Mouse (Mus musculus) G1E (cell line): ENCODE results near the gene Kcnb1. TPM values are rescaled to one million over a fixed set of nuclear protein-coding genes. Genes with fewer than 3 reads are reported as not detected.

Experiments used
- ATAC-seq: 2 replicates; pipeline ENCODE4 v1.8.0; 2016; ENCODE audit warnings: mild to moderate bottlenecking; ENCODE audit not compliant: insufficient number of reproducible peaks, poor library complexity, low FRiP score, severe bottlenecking; ENCODE audit errors: extremely low read depth
- DNase-seq: peaks from one replicate; pipeline ENCODE4 v3.0.0; 2012; ENCODE audit warnings: low spot score
- H3K27me3 ChIP-seq: 2 replicates; pipeline ENCODE4 v1.6.1; 2012; ENCODE audit warnings: mild to moderate bottlenecking, low read length, inconsistent platforms; ENCODE audit not compliant: insufficient read depth
- H3K36me3 ChIP-seq: replicated peaks from 2 replicates; pipeline ENCODE3; 2012; ENCODE audit warnings: mild to moderate bottlenecking, inconsistent platforms
- H3K4me1 ChIP-seq: 2 replicates; pipeline ENCODE4 v1.6.1; 2012; ENCODE audit warnings: low read depth, low read length, inconsistent platforms, mixed read lengths; ENCODE audit not compliant: insufficient read depth
- H3K4me3 ChIP-seq: 2 replicates; pipeline ENCODE4 v1.5.1; 2012; ENCODE audit warnings: low read depth, mild to moderate bottlenecking, inconsistent platforms, low read length, moderate library complexity, mixed read lengths
- H3K9me3 ChIP-seq: replicated peaks from 2 replicates; pipeline ENCODE4 v1.6.1; 2012; ENCODE audit warnings: inconsistent platforms
- CTCF ChIP-seq: IDR thresholded peaks from 2 replicates; pipeline ENCODE4 v1.5.1; 2012; ENCODE audit warnings: low read depth, low read length, inconsistent platforms, mixed read lengths
- GATA1 ChIP-seq: IDR thresholded peaks from 2 replicates; pipeline ENCODE4 v1.6.1; 2012; ENCODE audit warnings: borderline replicate concordance, low read length, inconsistent platforms, mixed read lengths
- GATA2 ChIP-seq: IDR thresholded peaks from 2 replicates; pipeline ENCODE4 v1.6.1; 2012; ENCODE audit warnings: low read depth, low read length, inconsistent platforms, borderline replicate concordance
- POLR2AphosphoS5 ChIP-seq: IDR thresholded peaks from 2 replicates; pipeline ENCODE4 v1.6.1; 2012; ENCODE audit warnings: low read depth, low read length, inconsistent platforms; ENCODE audit not compliant: insufficient replicate concordance
- TAL1 ChIP-seq: conservative IDR thresholded peaks from 2 replicates; pipeline ENCODE4 v1.6.1; 2012; ENCODE audit warnings: low read depth, low read length, inconsistent platforms, mixed read lengths
- polyA plus RNA-seq: library from polyadenylated mRNA; stranded (reverse); fragments of >175 nt; gene quantifications from 2 replicates; pipeline ENCODE4 v1.2.3, GENCODE M21; 2012
- total RNA-seq, 2 experiments: library from RNA; stranded (forward) in 1 of 2; stranded (reverse) in 1 of 2; fragments of 200-1000 nt in 1 of 2; fragments of >200 nt in 1 of 2; fragmentation: Nextera tagmentation in 1 of 2; gene quantifications; 2 replicates each; pipeline ENCODE4 v1.2.3; 2014 to 2017

Kcnb1 gene
- total and polyA plus RNA-seq, 3 experiments: 0.22 TPM; not detected in 2

GRCm38 (mm10) chr2:167080387-167080786 lies 109.6 kb downstream of the Kcnb1 start:
- no peaks in the 10 kb centered on the region for H3K36me3 ChIP-seq
- ATAC-seq: no peak
- no peak for TF ChIP-seq TAL1
- TF ChIP-seq CTCF: no peak
- no peak for TF ChIP-seq GATA1
- no peak for TF ChIP-seq GATA2
- no peak for TF ChIP-seq POLR2AphosphoS5
- no peaks in the 10 kb centered on the region for H3K9me3 ChIP-seq
- H3K4me3 ChIP-seq: no peak overlapping the region
- H3K4me1 ChIP-seq: peaks cover 8% of the 10 kb centered on the region; the same call in 1 of the 2 replicates
- DNase-seq: no peak
- peaks cover 32% of the 10 kb centered on the region; the same call in 1 of the 2 replicates for H3K27me3 ChIP-seq

GRCm38 (mm10) chr2:167079535-167080257 lies 110.3 kb downstream of the Kcnb1 start:
- Histone ChIP-seq H3K4me1 (peaks cover 8% of the 10 kb centered on the region; the same call in 1 of the 2 replicates), H3K27me3 (peaks cover 32% of the 10 kb centered on the region; the same call in 1 of the 2 replicates), H3K4me3 (no peak overlapping the region), H3K9me3 (no peaks in the 10 kb centered on the region), H3K36me3 (no peaks in the 10 kb centered on the region)
- TF ChIP-seq POLR2AphosphoS5 (no peak), CTCF (no peak), GATA2 (no peak), TAL1 (no peak), GATA1 (no peak)
- DNase-seq: no peak
- no peak for ATAC-seq

- Histone ChIP-seq H3K4me1 (peaks cover 8% of the 10 kb centered on the region; the same call in 1 of the 2 replicates), H3K27me3 (peaks cover 32% of the 10 kb centered on the region; the same call in 1 of the 2 replicates), H3K36me3 (no peaks in the 10 kb centered on the region), H3K9me3 (no peaks in the 10 kb centered on the region), H3K4me3 (no peak overlapping the region)
- ATAC-seq (no peak), DNase-seq (no peak)
- TF ChIP-seq GATA1: no peak
- TF ChIP-seq GATA2: no peak
- TF ChIP-seq CTCF: no peak
- no peak for TF ChIP-seq POLR2AphosphoS5
- no peak for TF ChIP-seq TAL1
These were observed 110.9 kb downstream of the Kcnb1 start for GRCm38 (mm10) chr2:167078931-167079495.

GRCm38 (mm10) chr2:167078486-167078885 lies 111.5 kb downstream of the Kcnb1 start:
- no peak for ATAC-seq
- Histone ChIP-seq H3K27me3 (peaks cover 32% of the 10 kb centered on the region; the same call in 1 of the 2 replicates), H3K9me3 (no peaks in the 10 kb centered on the region), H3K4me3 (no peak overlapping the region), H3K4me1 (peaks cover 8% of the 10 kb centered on the region; the same call in 1 of the 2 replicates), H3K36me3 (no peaks in the 10 kb centered on the region)
- TF ChIP-seq GATA1 (no peak), POLR2AphosphoS5 (no peak)
- no peak for DNase-seq

DNA sequence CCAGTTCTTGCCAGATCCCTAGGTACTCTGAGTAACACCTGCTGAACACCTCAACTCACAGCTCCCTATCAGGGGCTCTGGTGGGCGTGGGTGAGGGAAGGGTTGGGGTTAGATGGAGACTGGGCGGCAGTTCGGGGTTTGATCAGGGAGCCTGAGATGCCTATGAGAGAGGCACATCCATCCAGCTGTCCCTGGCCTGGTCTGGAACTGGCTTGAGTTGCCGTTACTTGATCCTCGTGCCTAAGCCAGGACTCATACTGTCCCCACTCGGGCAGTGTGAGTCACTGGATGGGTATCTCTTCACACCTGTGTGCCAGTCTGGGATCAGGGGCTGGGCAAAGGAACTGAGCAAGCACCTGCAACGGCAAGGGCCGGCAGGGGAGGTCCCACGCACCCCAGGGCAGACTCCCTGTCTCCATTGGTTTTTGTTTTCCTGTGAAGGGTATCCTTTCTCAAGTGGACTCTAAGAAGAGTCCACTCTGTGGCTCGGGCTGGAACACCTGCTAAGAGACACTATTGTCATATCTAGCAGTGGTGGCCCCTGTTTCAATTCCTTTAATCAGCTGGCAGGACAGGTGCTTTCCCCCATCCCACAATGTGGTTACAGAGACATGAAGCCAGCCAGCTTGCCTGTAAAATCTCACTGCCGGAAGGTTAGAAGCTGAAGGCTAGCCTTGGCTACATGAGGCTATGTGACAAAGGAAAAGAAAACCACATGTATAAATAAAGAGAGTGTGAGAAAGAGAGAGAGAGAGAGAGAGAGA lies 112.6 kb downstream of the Kcnb1 start:
- H3K36me3 ChIP-seq: no peaks in the 10 kb centered on the region
- ATAC-seq (no peak), DNase-seq (no peak)
- no peaks in the 10 kb centered on the region for H3K9me3 ChIP-seq
- TF ChIP-seq GATA1 (no peak), TAL1 (no peak), GATA2 (no peak), POLR2AphosphoS5 (no peak), CTCF (no peak)
- peaks cover 34% of the 10 kb centered on the region; the same call in 1 of the 2 replicates for H3K27me3 ChIP-seq
- peaks cover 8% of the 10 kb centered on the region; the same call in 1 of the 2 replicates for H3K4me1 ChIP-seq
- no peak overlapping the region for H3K4me3 ChIP-seq

- Histone ChIP-seq H3K27me3 (peaks cover 31% of the 10 kb centered on the region; the same call in 1 of the 2 replicates), H3K36me3 (no peaks in the 10 kb centered on the region), H3K9me3 (no peaks in the 10 kb centered on the region), H3K4me3 (no peak overlapping the region), H3K4me1 (peaks cover 11% of the 10 kb centered on the region)
- ATAC-seq (no peak), DNase-seq (no peak)
- TF ChIP-seq TAL1 (no peak), GATA1 (no peak), GATA2 (no peak), POLR2AphosphoS5 (no peak), CTCF (no peak)
These were observed 113.2 kb downstream of the Kcnb1 start for GRCm38 (mm10) chr2:167076759-167077158.
